ENCODE assay signal across 8 mouse cellular contexts in genomic region chr19:41481030-41481886, GRCm38 (mm10). TPM values are rescaled to one million over a fixed set of nuclear protein-coding genes. Genes with fewer than 3 reads are reported as not detected.
DNase-seq lines count a peak whose midpoint lies in the region; ATAC-seq and TF ChIP-seq lines count a peak whose summit lies in the region.

No protein-coding gene starts in this region.

- no peak overlapping the region for H3K9ac ChIP-seq in forebrain, postnatal 0 days
- H3K9ac ChIP-seq in intestine, embryonic 16.5 days (ENCODE audit: low read depth, low read length), result no peak overlapping the region
- H3K9ac ChIP-seq in liver, adult 2 months (ENCODE audit: low read depth, low read length), result peak overlapping the region; percentile 2; the same call in 1 of the 2 replicates

- no peak for ATAC-seq in forebrain, postnatal 0 days
- ATAC-seq in intestine, embryonic 16.5 days, result no peak

- no peaks in the 10 kb centered on the region for H3K9me3 ChIP-seq in forebrain, postnatal 0 days (ENCODE audit: low read length)
- H3K9me3 ChIP-seq in intestine, embryonic 16.5 days (ENCODE audit: control insufficient read depth, low read length), result no peaks in the 10 kb centered on the region

- TF ChIP-seq POLR2A in liver, adult 2 months (IDR thresholded peaks at IDR 0.05; ENCODE audit: extremely low read depth, insufficient read depth, low read length), result no peak
- TF ChIP-seq POLR2A in thymus, adult 2 months (IDR thresholded peaks at IDR 0.05; ENCODE audit: control insufficient read depth, extremely low read depth, insufficient read depth, low read length, poor library complexity), result no peak

- no peaks in the 10 kb centered on the region for H3K36me3 ChIP-seq in forebrain, postnatal 0 days (ENCODE audit: insufficient read depth)
- no peaks in the 10 kb centered on the region for H3K36me3 ChIP-seq in intestine, embryonic 16.5 days (ENCODE audit: control insufficient read depth, insufficient read depth, low read length)
- no peaks in the 10 kb centered on the region for H3K36me3 ChIP-seq in liver, adult 2 months (ENCODE audit: control insufficient read depth, insufficient read depth, low read length)
- H3K36me3 ChIP-seq in thymus, adult 2 months (ENCODE audit: control insufficient read depth, insufficient read depth, low read length), result no peaks in the 10 kb centered on the region

- H3K79me2 ChIP-seq in liver, adult 2 months (ENCODE audit: control insufficient read depth, insufficient read depth, low read length), result peaks cover 12% of the 10 kb centered on the region

- H3K27ac ChIP-seq in forebrain, postnatal 0 days (ENCODE audit: low read depth, low read length), result no peak overlapping the region
- H3K27ac ChIP-seq in intestine, embryonic 16.5 days (ENCODE audit: low read length), result no peak overlapping the region
- H3K27ac ChIP-seq in liver, adult 2 months (replicated peaks; ENCODE audit: insufficient read depth, low read depth, low read length), result 0 out of 2 replicates have a peak overlapping the region, but pooled peaks have one; percentile 0
- H3K27ac ChIP-seq in thymus, adult 2 months (ENCODE audit: control insufficient read depth, insufficient read depth, low read length), result peak overlapping the region; percentile 42

- peaks cover 9% of the 10 kb centered on the region for H3K4me1 ChIP-seq in forebrain, postnatal 0 days (ENCODE audit: insufficient read depth)
- H3K4me1 ChIP-seq in intestine, embryonic 16.5 days (ENCODE audit: control insufficient read depth, insufficient read depth, low read length), result peaks cover 10% of the 10 kb centered on the region
- peaks cover 14% of the 10 kb centered on the region for H3K4me1 ChIP-seq in liver, adult 2 months (ENCODE audit: control insufficient read depth, insufficient read depth, low read length)
- peaks cover 9% of the 10 kb centered on the region for H3K4me1 ChIP-seq in thymus, adult 2 months (replicated peaks; ENCODE audit: control insufficient read depth, insufficient read depth, low read length)

- no peaks in the 10 kb centered on the region for H3K27me3 ChIP-seq in forebrain, postnatal 0 days (ENCODE audit: insufficient read depth, low read length)
- H3K27me3 ChIP-seq in intestine, embryonic 16.5 days (replicated peaks; ENCODE audit: control insufficient read depth, insufficient read depth, low read length), result no peaks in the 10 kb centered on the region
- H3K27me3 ChIP-seq in liver, adult 2 months (ENCODE audit: control insufficient read depth, insufficient read depth, low read length), result no peaks in the 10 kb centered on the region
- H3K27me3 ChIP-seq in thymus, adult 2 months (ENCODE audit: control insufficient read depth, insufficient read depth, low read length), result no peaks in the 10 kb centered on the region

- TF ChIP-seq CTCF in forebrain, postnatal 0 days (IDR thresholded peaks at IDR 0.05; ENCODE audit: low read depth), result peak; percentile 86
- TF ChIP-seq CTCF in liver, adult 2 months (IDR thresholded peaks at IDR 0.05; ENCODE audit: low read depth, low read length), result peak; percentile 51
- TF ChIP-seq CTCF in thymus, adult 2 months (IDR thresholded peaks at IDR 0.05; ENCODE audit: borderline replicate concordance, control insufficient read depth, extremely low read depth, insufficient read depth, low read length, poor library complexity), result no peak

- H3K4me2 ChIP-seq in forebrain, postnatal 0 days (ENCODE audit: low read depth), result peak overlapping the region; percentile 73
- peak overlapping the region; percentile 58 for H3K4me2 ChIP-seq in intestine, embryonic 16.5 days (ENCODE audit: low read depth, low read length)

- peak; percentile 26 for DNase-seq in urinary bladder, postnatal 14 days (ENCODE audit: low spot score)
- no peak for DNase-seq in urinary bladder, postnatal 10 days (ENCODE audit: low spot score)
- DNase-seq in cerebellum, adult 8-10 months, result peak; percentile 47
- DNase-seq in forebrain, postnatal 0 days, result peak; percentile 74
- DNase-seq in liver, adult 2 months (ENCODE audit: extremely low read depth, low read depth, low spot score), result peak; percentile 74
- peak; percentile 78 for DNase-seq in naive thymus-derived CD4-positive, alpha-beta T cell, adult 2 months (ENCODE audit: low read depth)
- peak; percentile 29 for DNase-seq in thymus, adult 2 months

- WGBS in forebrain, postnatal 0 days, result 14% methylated on average over 15 of the region's 15 CpGs
- 16% methylated on average over 15 of the region's 15 CpGs for WGBS in intestine, embryonic 16.5 days
- WGBS in liver, adult 2 months, result 14% methylated on average over 15 of the region's 15 CpGs
- 4% methylated on average over 15 of the region's 15 CpGs for WGBS in thymus, adult 2 months

- peak overlapping the region; percentile 85; the same call in 1 of the 2 replicates for H3K4me3 ChIP-seq in forebrain, postnatal 0 days (ENCODE audit: low read depth, low read length)
- peak overlapping the region; percentile 26 for H3K4me3 ChIP-seq in intestine, embryonic 16.5 days (ENCODE audit: low read length)
- no peak overlapping the region; the same call in 1 of the 2 replicates for H3K4me3 ChIP-seq in liver, adult 2 months (ENCODE audit: insufficient read depth, low read depth, low read length)
- peak overlapping the region; percentile 28 for H3K4me3 ChIP-seq in thymus, adult 2 months (ENCODE audit: control insufficient read depth, insufficient read depth, low read length)

RNA-seq across cellular contexts. Expression of gene Lcor, which starts 1.2 kb away (rescaled TPM):
- 16.6 and 21.7 TPM in 2 replicates for total RNA-seq in forebrain, postnatal 0 days (2014; rRNA removed)
- polyA plus RNA-seq in forebrain, postnatal 0 days (2015; fragmentation: Nextera tagmentation; extraction: Ambion mirVana), result 7.5 and 12.2 TPM in 2 replicates
- polyA plus RNA-seq in intestine, embryonic 16.5 days (2015; fragmentation: Nextera tagmentation; extraction: Ambion mirVana), result 19.0 and 20.8 TPM in 2 replicates
- 17.1 and 18.1 TPM in 2 replicates for total RNA-seq in liver, adult 2 months (2014; rRNA removed)
- 2.3 and 2.6 TPM in 2 replicates for polyA plus RNA-seq in liver, adult 2 months (2012; rRNA removed)
- 4.8 and 5.0 TPM in 2 replicates for polyA plus RNA-seq in thymus, adult 2 months (2012; rRNA removed)

Comparison
In these comparisons a context has a peak if more than half of its experiments do, and no peak if none do; other contexts are left out.
1. H3K27ac ChIP-seq: peak in liver, adult 2 months (single experiment) and thymus, adult 2 months (single experiment); none in forebrain, postnatal 0 days (single experiment) and intestine, embryonic 16.5 days (single experiment).